ENCODE assay signal across 8 mouse cellular contexts in the genomic region with DNA sequence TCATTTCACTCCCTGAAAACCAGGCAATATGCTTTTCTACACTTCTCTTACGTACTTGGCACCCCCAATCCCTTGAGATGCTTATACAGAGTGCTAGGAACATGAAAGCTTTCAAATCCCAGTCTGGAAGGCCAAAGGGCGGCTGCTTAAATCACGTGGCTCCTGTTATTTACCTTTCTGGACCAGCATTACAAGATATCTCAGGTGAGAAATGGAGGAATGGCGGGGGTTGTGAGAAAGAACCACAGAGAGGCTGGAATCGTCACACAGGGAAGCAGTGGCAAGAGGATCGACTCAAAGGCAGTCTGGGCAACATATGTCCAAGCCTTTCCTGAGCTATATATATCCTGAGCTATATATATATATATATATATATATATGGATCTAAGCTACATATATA. TPM values are rescaled to one million over a fixed set of nuclear protein-coding genes. Genes with fewer than 3 reads are reported as not detected.
DNase-seq lines count a peak whose midpoint lies in the region; ATAC-seq and TF ChIP-seq lines count a peak whose summit lies in the region.
"Had no signal": no experiment of that assay in that cellular context is flagged by ENCODE, and none has a peak within 500 bp of the region (broad histone marks: within the 10 kb centered on the region; RNA-seq: fewer than 3 reads in every experiment).

No protein-coding gene starts in this region.

- no peaks in the 10 kb centered on the region for H3K9me3 ChIP-seq in lung, embryonic 15.5 days
- no peaks in the 10 kb centered on the region for H3K9me3 ChIP-seq in forebrain, embryonic 12.5 days
- H3K9me3 ChIP-seq in liver, embryonic 14.5 days (ENCODE audit: control insufficient read depth, low read length): no peaks in the 10 kb centered on the region
- H3K9me3 ChIP-seq in stomach, postnatal 0 days (ENCODE audit: control insufficient read depth, low read length): no peaks in the 10 kb centered on the region

- no peak for ATAC-seq in lung, embryonic 15.5 days (ENCODE audit: borderline replicate concordance, extremely low read depth, low FRiP score, low TSS enrichment)
- no peak for ATAC-seq in forebrain, embryonic 12.5 days (ENCODE audit: low FRiP score)
- no peak for ATAC-seq in liver, embryonic 14.5 days (ENCODE audit: insufficient read depth)
- ATAC-seq in stomach, postnatal 0 days (ENCODE audit: low FRiP score, low TSS enrichment): no peak

- peak overlapping the region; percentile 89 for H3K27ac ChIP-seq in lung, embryonic 15.5 days
- H3K27ac ChIP-seq in forebrain, embryonic 12.5 days: no peak overlapping the region
- peak overlapping the region; percentile 70 for H3K27ac ChIP-seq in liver, embryonic 14.5 days
- H3K27ac ChIP-seq in stomach, postnatal 0 days (replicated peaks): peak overlapping the region; percentile 87

- 14% methylated on average over 6 of the region's 6 CpGs for WGBS in lung, embryonic 15.5 days
- WGBS in forebrain, embryonic 12.5 days: 39% methylated on average over 6 of the region's 6 CpGs
- WGBS in liver, embryonic 14.5 days (ENCODE audit: insufficient replicate concordance): 37% methylated on average over 6 of the region's 6 CpGs
- 11% methylated on average over 6 of the region's 6 CpGs for WGBS in stomach, postnatal 0 days

- peak overlapping the region; percentile 72 for H3K9ac ChIP-seq in lung, embryonic 15.5 days
- H3K9ac ChIP-seq in forebrain, embryonic 12.5 days: peak overlapping the region; percentile 77
- H3K9ac ChIP-seq in liver, embryonic 14.5 days (replicated peaks): peak overlapping the region; percentile 79
- peak overlapping the region; percentile 77 for H3K9ac ChIP-seq in stomach, postnatal 0 days (ENCODE audit: low read length)

- H3K4me1 ChIP-seq in lung, embryonic 15.5 days: peaks cover 37% of the 10 kb centered on the region
- peaks cover 32% of the 10 kb centered on the region for H3K4me1 ChIP-seq in forebrain, embryonic 12.5 days
- H3K4me1 ChIP-seq in liver, embryonic 14.5 days (replicated peaks; ENCODE audit: control insufficient read depth in 2 of 2, insufficient read depth in 2 of 2, low read length in 1 of 2): peaks cover 10 to 12% of the 10 kb centered on the region in 2 experiments
- H3K4me1 ChIP-seq in stomach, postnatal 0 days (replicated peaks; ENCODE audit: control insufficient read depth, insufficient read depth): peaks cover 3% of the 10 kb centered on the region; the same call in 1 of the 2 replicates

- peaks cover 10% of the 10 kb centered on the region; the same call in 1 of the 2 replicates for H3K36me3 ChIP-seq in lung, embryonic 15.5 days
- peaks cover 18% of the 10 kb centered on the region for H3K36me3 ChIP-seq in forebrain, embryonic 12.5 days (replicated peaks)
- H3K36me3 ChIP-seq in liver, embryonic 14.5 days (replicated peaks; ENCODE audit: control insufficient read depth, insufficient read depth, low read depth): peaks cover 11% of the 10 kb centered on the region
- no peaks in the 10 kb centered on the region; the same call in none of the 2 replicates for H3K36me3 ChIP-seq in stomach, postnatal 0 days (ENCODE audit: control insufficient read depth, insufficient read depth, low read length)

- TF ChIP-seq CTCF in liver, embryonic 14.5 days (IDR thresholded peaks at IDR 0.05; ENCODE audit: low read depth): no peak
- TF ChIP-seq CTCF in stomach, postnatal 0 days (IDR thresholded peaks at IDR 0.05; ENCODE audit: low read depth): no peak

- H3K4me2 ChIP-seq in lung, embryonic 15.5 days: peak overlapping the region; percentile 69
- H3K4me2 ChIP-seq in forebrain, embryonic 12.5 days: peak overlapping the region; percentile 76
- peak overlapping the region; percentile 91 for H3K4me2 ChIP-seq in liver, embryonic 14.5 days (ENCODE audit: low read depth)
- peak overlapping the region; percentile 85 for H3K4me2 ChIP-seq in stomach, postnatal 0 days (replicated peaks; ENCODE audit: low read depth)

- H3K27me3 ChIP-seq in lung, embryonic 15.5 days: no peaks in the 10 kb centered on the region
- H3K27me3 ChIP-seq in forebrain, embryonic 12.5 days: no peaks in the 10 kb centered on the region
- H3K27me3 ChIP-seq in liver, embryonic 14.5 days (ENCODE audit: control insufficient read depth, insufficient read depth, low read length): no peaks in the 10 kb centered on the region
- H3K27me3 ChIP-seq in stomach, postnatal 0 days (ENCODE audit: control insufficient read depth, insufficient read depth, low read length): no peaks in the 10 kb centered on the region

- no peak for DNase-seq in lung, postnatal 10 days
- no peak for DNase-seq in liver, embryonic 14.5 days (ENCODE audit: low read depth in 3 of 3, low spot score in 3 of 3)
- DNase-seq in stomach, postnatal 0 days (ENCODE audit: low spot score): peak; percentile 76
- DNase-seq in cerebellum, adult 9-10 months: no peak
- DNase-seq in gastrocnemius, adult 18-20 months (ENCODE audit: low spot score): no peak

- H3K4me3 ChIP-seq in lung, embryonic 15.5 days: peak overlapping the region; percentile 67
- H3K4me3 ChIP-seq in forebrain, embryonic 12.5 days (replicated peaks): peak overlapping the region; percentile 58
- peak overlapping the region; percentile 61 to 71; a peak in 3 of 4 replicates for H3K4me3 ChIP-seq in liver, embryonic 14.5 days (ENCODE audit: insufficient read depth in 1 of 2, low read depth in 2 of 2, low read length in 2 of 2)
- H3K4me3 ChIP-seq in stomach, postnatal 0 days (ENCODE audit: low read depth, low read length): peak overlapping the region; percentile 61

- TF ChIP-seq EP300 in liver, embryonic 14.5 days (IDR thresholded peaks at IDR 0.05; ENCODE audit: low read depth): no peak
- no peak for TF ChIP-seq EP300 in stomach, postnatal 0 days (optimal IDR thresholded peaks at IDR 0.05)

RNA-seq across cellular contexts. Expression of a gene that starts 0.6 kb away (rescaled TPM):
- polyA plus RNA-seq in lung, embryonic 15.5 days (2015; fragmentation: Nextera tagmentation; extraction: Ambion mirVana): 9.6 and 9.7 TPM in 2 replicates
- 5.3 and 7.2 TPM in 2 replicates for polyA plus RNA-seq in forebrain, embryonic 12.5 days (2016; fragmentation: Nextera tagmentation; extraction: Ambion mirVana)
- polyA plus RNA-seq in liver, embryonic 14.5 days (2012; rRNA removed): 0.75 and 1.5 TPM in 2 replicates
- 1.3 and 1.5 TPM in 2 replicates for polyA plus RNA-seq in liver, embryonic 14.5 days (2014; fragmentation: Nextera tagmentation; extraction: Ambion mirVana)
- 14.4 and 15.5 TPM in 2 replicates for polyA plus RNA-seq in stomach, postnatal 0 days (2015; fragmentation: Nextera tagmentation; extraction: Ambion mirVana)
- total RNA-seq in gastrocnemius, adult 18-20 months (2021): 10 to 100 TPM; 12.6 to 16.6 TPM

RNA-seq across cellular contexts. Expression of a gene that starts 3.7 kb away (rescaled TPM):
- polyA plus RNA-seq in lung, embryonic 15.5 days (2015; fragmentation: Nextera tagmentation; extraction: Ambion mirVana): 265 TPM in 2 replicates
- 283 and 284 TPM in 2 replicates for polyA plus RNA-seq in forebrain, embryonic 12.5 days (2016; fragmentation: Nextera tagmentation; extraction: Ambion mirVana)
- polyA plus RNA-seq in liver, embryonic 14.5 days (2012; rRNA removed): 79.2 and 106 TPM in 2 replicates
- polyA plus RNA-seq in liver, embryonic 14.5 days (2014; fragmentation: Nextera tagmentation; extraction: Ambion mirVana): 127 and 142 TPM in 2 replicates
- 323 and 329 TPM in 2 replicates for polyA plus RNA-seq in stomach, postnatal 0 days (2015; fragmentation: Nextera tagmentation; extraction: Ambion mirVana)
- total RNA-seq in gastrocnemius, adult 18-20 months (2021): 100 to 1,000 TPM; 176 to 183 TPM

RNA-seq across cellular contexts. Expression of a gene that starts 4.3 kb away (rescaled TPM):
- polyA plus RNA-seq in lung, embryonic 15.5 days (2015; fragmentation: Nextera tagmentation; extraction: Ambion mirVana): 17.7 and 18.0 TPM in 2 replicates
- polyA plus RNA-seq in forebrain, embryonic 12.5 days (2016; fragmentation: Nextera tagmentation; extraction: Ambion mirVana): 27.4 and 28.1 TPM in 2 replicates
- 8.9 and 10.0 TPM in 2 replicates for polyA plus RNA-seq in liver, embryonic 14.5 days (2012; rRNA removed)
- 12.2 and 12.7 TPM in 2 replicates for polyA plus RNA-seq in liver, embryonic 14.5 days (2014; fragmentation: Nextera tagmentation; extraction: Ambion mirVana)
- polyA plus RNA-seq in stomach, postnatal 0 days (2015; fragmentation: Nextera tagmentation; extraction: Ambion mirVana): 11.2 and 11.3 TPM in 2 replicates
- 1 to 10 TPM; 8.7 to 9.0 TPM for total RNA-seq in gastrocnemius, adult 18-20 months (2021)

RNA-seq across cellular contexts. Expression of a gene that starts 6.3 kb away (rescaled TPM):
- 1.0 and 3.9 TPM in 2 replicates for polyA plus RNA-seq in lung, embryonic 15.5 days (2015; fragmentation: Nextera tagmentation; extraction: Ambion mirVana)
- 0.46 and 0.63 TPM in 2 replicates for polyA plus RNA-seq in forebrain, embryonic 12.5 days (2016; fragmentation: Nextera tagmentation; extraction: Ambion mirVana)
- polyA plus RNA-seq in liver, embryonic 14.5 days (2012; rRNA removed): 285 and 317 TPM in 2 replicates
- 750 and 763 TPM in 2 replicates for polyA plus RNA-seq in liver, embryonic 14.5 days (2014; fragmentation: Nextera tagmentation; extraction: Ambion mirVana)
- 1.3 and 3.2 TPM in 2 replicates for polyA plus RNA-seq in stomach, postnatal 0 days (2015; fragmentation: Nextera tagmentation; extraction: Ambion mirVana)
- not detected for total RNA-seq in gastrocnemius, adult 18-20 months (2021)
- total RNA-seq: left cerebral cortex, postnatal 36 days had no signal

RNA-seq across cellular contexts. Expression of a gene that starts 9.4 kb away (rescaled TPM):
- polyA plus RNA-seq in lung, embryonic 15.5 days (2015; fragmentation: Nextera tagmentation; extraction: Ambion mirVana): 48.6 and 51.2 TPM in 2 replicates
- 88.9 and 97.8 TPM in 2 replicates for polyA plus RNA-seq in forebrain, embryonic 12.5 days (2016; fragmentation: Nextera tagmentation; extraction: Ambion mirVana)
- 45.7 and 48.1 TPM in 2 replicates for polyA plus RNA-seq in liver, embryonic 14.5 days (2012; rRNA removed)
- polyA plus RNA-seq in liver, embryonic 14.5 days (2014; fragmentation: Nextera tagmentation; extraction: Ambion mirVana): 22.9 and 30.5 TPM in 2 replicates
- polyA plus RNA-seq in stomach, postnatal 0 days (2015; fragmentation: Nextera tagmentation; extraction: Ambion mirVana): 28.1 and 30.6 TPM in 2 replicates
- total RNA-seq in gastrocnemius, adult 18-20 months (2021): 100 to 1,000 TPM; 233 to 265 TPM
